Mouse (Mus musculus) central nervous system, embryonic 18 days (tissue): ENCODE results near the gene Gm826. TPM values are rescaled to one million over a fixed set of nuclear protein-coding genes. Genes with fewer than 3 reads are reported as not detected.

Experiments used
- polyA plus RNA-seq: library from polyadenylated mRNA; depleted of rRNA; stranded (reverse); fragments of >200 nt; gene quantifications from 2 replicates; pipeline ENCODE4 v1.2.3, GENCODE M21; 2012; rRNA removed

The Gm826 gene
- polyA plus RNA-seq, result 0.19 and 0.31 TPM in 2 replicates

GRCm38 (mm10) chr2:160334111-160334661 lies at the start of gene Gm826:
Gm826 (minus strand) TSS chr2:160334162.

GRCm38 (mm10) chr2:160366980-160367338 lies 33.0 kb upstream of the Gm826 start, which contains the start of gene Mafb:
Mafb (minus strand) TSS chr2:160367065.

Other genes with a start within 250 kb of the Gm826 start
- 6.8 and 10.1 TPM in 2 replicates for gene Mafb, start 32.9 kb upstream of the Gm826 start, polyA plus RNA-seq